In the genomic region with DNA sequence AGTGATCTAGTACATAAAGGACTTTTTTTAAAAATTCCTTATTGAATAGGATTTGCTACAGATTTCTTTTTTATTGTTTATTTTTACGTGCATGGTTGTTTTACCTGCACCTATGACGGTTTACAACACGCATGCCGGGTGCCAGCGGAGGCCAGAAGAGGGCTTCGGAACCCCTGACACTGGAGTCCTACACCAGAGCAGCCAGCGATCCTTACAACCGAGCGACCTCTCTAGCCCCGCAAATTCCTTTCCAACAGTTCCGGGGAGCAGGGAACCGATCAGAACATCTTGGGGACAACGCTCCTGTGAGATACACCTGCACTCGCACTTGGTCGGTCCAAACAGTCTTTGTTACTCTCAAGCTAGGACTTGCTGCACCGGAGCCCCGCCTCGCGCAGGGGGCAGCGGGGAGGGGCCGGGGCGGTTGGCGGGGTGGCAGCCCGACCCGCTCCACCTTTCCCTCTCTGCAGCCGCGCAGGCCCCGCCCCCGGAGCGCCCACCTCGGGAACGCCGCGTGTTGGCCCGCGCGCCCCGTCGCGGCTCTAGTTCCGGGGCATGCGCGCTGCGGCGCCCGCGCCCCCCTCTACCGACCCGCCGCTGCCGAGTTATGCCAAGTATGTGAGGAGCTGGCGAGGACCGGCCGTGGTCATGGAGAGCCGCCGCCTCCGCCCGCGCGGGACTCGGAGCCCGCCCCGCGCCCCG, we compare ENCODE assay signal across 7 mouse cellular contexts. TPM values are rescaled to one million over a fixed set of nuclear protein-coding genes. Genes with fewer than 3 reads are reported as not detected.
DNase-seq lines count a peak whose midpoint lies in the region; TF ChIP-seq lines count a peak whose summit lies in the region.

A gene (plus strand): TSS at position 603 of the 702 bp plus-strand sequence.

- TF ChIP-seq CTCF in small intestine, adult 2 months (IDR thresholded peaks at IDR 0.05; ENCODE audit: extremely low read depth, insufficient read length, insufficient replicate concordance, low read depth, low read length), result no peak

- peak; percentile 55 for DNase-seq in adipocyte (ENCODE audit: low spot score)
- DNase-seq in embryo, embryonic 10.5 days (ENCODE audit: low spot score), result peak; percentile 83
- DNase-seq in heart, adult 11 months, result peak; percentile 99
- DNase-seq in kidney, adult 11 months, result peak; percentile 95
- peak; percentile 66 for DNase-seq in left cerebral cortex, postnatal 4 days
- peak; percentile 81 for DNase-seq in midbrain, embryonic 10.5 days (ENCODE audit: low spot score)

- no peak for TF ChIP-seq POLR2A in small intestine, adult 2 months (IDR thresholded peaks at IDR 0.05; ENCODE audit: low read depth, low read length)

- WGBS in midbrain, embryonic 10.5 days, result under 1% methylated on average over 52 of the region's 65 CpGs
- 2% methylated on average over 65 of the region's 65 CpGs for WGBS in small intestine, adult 2 months

- H3K4me1 ChIP-seq in midbrain, embryonic 10.5 days, result peaks cover 31% of the 10 kb centered on the region
- peaks cover 6% of the 10 kb centered on the region; the same call in 1 of the 2 replicates for H3K4me1 ChIP-seq in small intestine, adult 2 months (ENCODE audit: control insufficient read depth, insufficient read depth, insufficient read length, low read length)

- H3K36me3 ChIP-seq in midbrain, embryonic 10.5 days, result peaks cover 4% of the 10 kb centered on the region; the same call in 1 of the 2 replicates
- H3K36me3 ChIP-seq in small intestine, adult 2 months (ENCODE audit: control insufficient read depth, insufficient read depth, low read length), result no peaks in the 10 kb centered on the region

- intact Hi-C loops in left cerebral cortex, postnatal 4 days (cut with DNase I), result no loop called here

- peaks cover 54% of the 10 kb centered on the region for H3K27me3 ChIP-seq in midbrain, embryonic 10.5 days (ENCODE audit: low read depth, poor library complexity, severe bottlenecking)
- no peaks in the 10 kb centered on the region for H3K27me3 ChIP-seq in small intestine, adult 2 months (ENCODE audit: control insufficient read depth, insufficient read depth, low read length)

- no peaks in the 10 kb centered on the region for H3K9me3 ChIP-seq in midbrain, embryonic 10.5 days (replicated peaks)

- peak within 1 kb of the TSS; percentile 72 for H3K4me3 ChIP-seq in midbrain, embryonic 10.5 days
- peak within 1 kb of the TSS; percentile 79 for H3K4me3 ChIP-seq in small intestine, adult 2 months (ENCODE audit: low read depth, low read length)

- H3K27ac ChIP-seq in midbrain, embryonic 10.5 days (replicated peaks), result peak within 1 kb of the TSS; percentile 88
- H3K27ac ChIP-seq in small intestine, adult 2 months (ENCODE audit: insufficient read depth, low read depth, low read length), result peak within 1 kb of the TSS; percentile 89

RNA-seq across cellular contexts. Expression of the gene that starts here (rescaled TPM):
- 1 to 10 TPM; 4.4 to 5.3 TPM for total RNA-seq in left cerebral cortex, postnatal 4 days (2021)
- 0.53 and 0.95 TPM in 2 replicates for polyA plus RNA-seq in midbrain, embryonic 10.5 days (2016; fragmentation: Nextera tagmentation; extraction: Ambion mirVana)
- polyA plus RNA-seq in small intestine, adult 2 months (2012; rRNA removed), result 2.0 and 3.8 TPM in 2 replicates

Comparison
In these comparisons a context has a peak if more than half of its experiments do, and no peak if none do; other contexts are left out.
1. Peak in every context shown above with its lines: DNase-seq, H3K4me3 ChIP-seq and H3K27ac ChIP-seq.
2. Peak in DNase-seq, H3K4me3 ChIP-seq and H3K27ac ChIP-seq in midbrain, embryonic 10.5 days; RNA of the gene not detected or under 1 TPM.